Mouse (Mus musculus): Measurements from ENCODE around the gene Plekhh2. TPM values are rescaled to one million over a fixed set of nuclear protein-coding genes. Genes with fewer than 3 reads are reported as not detected.

Gene Plekhh2
- total RNA-seq, 2 experiments from 2014 or later: 11.7 to 18.0 TPM

Other genes with a start within 250 kb of the Plekhh2 start
- 10 to 100 TPM; 12.2 to 15.0 TPM for gene Thada, start 45.7 kb upstream of the Plekhh2 start, total RNA-seq (2021)
- 1 to 10 TPM; 6.8 TPM for gene Dync2li1, start 114.6 kb downstream of the Plekhh2 start, total RNA-seq (2021)
- under 1 TPM; 0.10 TPM for gene Abcg8, start 164.4 kb downstream of the Plekhh2 start, total RNA-seq (2021)
- not detected for gene Abcg5, start 171.1 kb downstream of the Plekhh2 start, total RNA-seq (2021)